Mouse (Mus musculus) forebrain, embryonic 11.5 days (tissue): ENCODE measurements at regions not wholly inside any gene's neighbourhood (a gene's known extent, or its start where the extent isn't known, plus 50 kb on each side); places are given as distances from the start of the nearest gene placed in this dataset.
A peak's percentile ranks its signal among the peaks of the same experiment; 100 is the strongest.

ENCODE experiments used
- ATAC-seq: fragments of 200-750 bp; cut with Nextera tagmentation; replicated peaks from 2 replicates; pipeline ENCODE4 v1.8.0; 2017; ENCODE audit warnings: moderate TSS enrichment; ENCODE audit not compliant: low FRiP score
- DNase-seq: peaks from one replicate; pipeline ENCODE4 v3.0.0-alpha.2; 2017; ENCODE audit warnings: low spot score
- H3K27ac ChIP-seq: fragments of 300-500 bp; sonication (generic); 2 replicates; pipeline ENCODE4 v1.5.1; 2014; ENCODE audit warnings: low read depth, low read length
- H3K27me3 ChIP-seq: fragments of 300-500 bp; sonication (generic); 2 replicates; pipeline ENCODE4 v1.6.1; 2014; ENCODE audit warnings: mild to moderate bottlenecking, low read length, mixed read lengths; ENCODE audit not compliant: control insufficient read depth, insufficient read depth
- H3K36me3 ChIP-seq: fragments of 300-500 bp; sonication (generic); 2 replicates; pipeline ENCODE4 v1.6.1; 2014; ENCODE audit warnings: mild to moderate bottlenecking, low read length, moderate library complexity, mixed read lengths; ENCODE audit not compliant: control insufficient read depth, insufficient read depth
- H3K4me1 ChIP-seq: fragments of 300-500 bp; sonication (generic); replicated peaks from 2 replicates; pipeline ENCODE4 v1.6.1; 2014; ENCODE audit warnings: low read length, mixed read lengths; ENCODE audit not compliant: control insufficient read depth, insufficient read depth
- H3K4me2 ChIP-seq: fragments of 300-500 bp; sonication (generic); 2 replicates; pipeline ENCODE4 v1.6.1; 2014; ENCODE audit warnings: low read depth, mild to moderate bottlenecking, low read length, moderate library complexity, mixed read lengths; ENCODE audit not compliant: severe bottlenecking
- H3K4me3 ChIP-seq: fragments of 300-500 bp; sonication (generic); 2 replicates; pipeline ENCODE4 v1.5.1; 2014; ENCODE audit warnings: low read depth, low read length
- H3K9ac ChIP-seq: fragments of 300-500 bp; sonication (generic); 2 replicates; pipeline ENCODE4 v1.6.1; 2014; ENCODE audit warnings: low read length
- H3K9me3 ChIP-seq: fragments of 300-500 bp; sonication (generic); 2 replicates; pipeline ENCODE4 v1.6.1; 2016; ENCODE audit warnings: low read length, mixed read lengths; ENCODE audit not compliant: control insufficient read depth
- WGBS: fragments of 180-500 bp; shearing (Covaris S2); extraction: QIAGEN DNeasy Blood & Tissue Kit; methylation state at CpG from one replicate; pipeline ENCODE4 v1.1.7; 2014; 5-methylcytosine and 5-hydroxymethylcytosine counted together

GRCm38 (mm10) chr13:107600331-107601131, 443.7 kb upstream of the Smim15 start:
- Histone ChIP-seq H3K9ac (no peak overlapping the region), H3K9me3 (no peaks in the 10 kb centered on the region), H3K27me3 (no peaks in the 10 kb centered on the region), H3K4me3 (no peak overlapping the region), H3K4me2 (peak overlapping the region; percentile 24; the same call in 1 of the 2 replicates), H3K4me1 (peaks cover 4% of the 10 kb centered on the region; the same call in 1 of the 2 replicates), H3K36me3 (no peaks in the 10 kb centered on the region), H3K27ac (no peak overlapping the region)
- ATAC-seq (peak; percentile 73), DNase-seq (no peak)
- WGBS, result 30% methylated on average over 18 of the region's 22 CpGs

GRCm38 (mm10) chr13:107599094-107599644, 445.1 kb upstream of the Smim15 start:
- Histone ChIP-seq H3K27ac (no peak overlapping the region), H3K9ac (no peak overlapping the region), H3K36me3 (no peaks in the 10 kb centered on the region), H3K4me2 (no peak overlapping the region), H3K27me3 (no peaks in the 10 kb centered on the region), H3K4me3 (no peak overlapping the region), H3K9me3 (no peaks in the 10 kb centered on the region), H3K4me1 (peaks cover 4% of the 10 kb centered on the region; the same call in 1 of the 2 replicates)
- 57% methylated on average over 4 of the region's 4 CpGs for WGBS
- no peak for ATAC-seq
- DNase-seq, result no peak

GRCm38 (mm10) chr13:107598391-107598790, 445.9 kb upstream of the Smim15 start:
- H3K9ac ChIP-seq, result no peak overlapping the region
- no peak overlapping the region for H3K27ac ChIP-seq
- ATAC-seq, result no peak
- no peaks in the 10 kb centered on the region for H3K9me3 ChIP-seq
- H3K4me3 ChIP-seq, result no peak overlapping the region
- no peaks in the 10 kb centered on the region for H3K27me3 ChIP-seq
- H3K4me1 ChIP-seq, result peaks cover 4% of the 10 kb centered on the region; the same call in 1 of the 2 replicates
- H3K4me2 ChIP-seq, result no peak overlapping the region
- no peak for DNase-seq
- H3K36me3 ChIP-seq, result no peaks in the 10 kb centered on the region
- WGBS, result 9% methylated on average over 1 of the region's 1 CpGs

GRCm38 (mm10) chr13:107597217-107597616, 447.0 kb upstream of the Smim15 start:
- Histone ChIP-seq H3K4me3 (no peak overlapping the region), H3K4me1 (peaks cover 4% of the 10 kb centered on the region; the same call in 1 of the 2 replicates), H3K9me3 (no peaks in the 10 kb centered on the region), H3K9ac (no peak overlapping the region), H3K4me2 (no peak overlapping the region), H3K36me3 (no peaks in the 10 kb centered on the region), H3K27ac (no peak overlapping the region), H3K27me3 (no peaks in the 10 kb centered on the region)
- no peak for ATAC-seq
- DNase-seq, result no peak
- 82% methylated on average over 2 of the region's 2 CpGs for WGBS

- Histone ChIP-seq H3K4me3 (no peak overlapping the region), H3K27ac (no peak overlapping the region), H3K4me2 (no peak overlapping the region), H3K9ac (no peak overlapping the region), H3K27me3 (no peaks in the 10 kb centered on the region), H3K4me1 (peaks cover 4% of the 10 kb centered on the region; the same call in 1 of the 2 replicates), H3K36me3 (no peaks in the 10 kb centered on the region), H3K9me3 (no peaks in the 10 kb centered on the region)
- 80% methylated on average over 2 of the region's 2 CpGs for WGBS
- ATAC-seq (no peak), DNase-seq (no peak)
Observed at GRCm38 (mm10) chr13:107596183-107596582, 448.1 kb upstream of the Smim15 start.

- no peak overlapping the region for H3K4me2 ChIP-seq
- H3K9ac ChIP-seq, result no peak overlapping the region
- ATAC-seq, result peak; percentile 63
- peaks cover 2% of the 10 kb centered on the region; the same call in 1 of the 2 replicates for H3K4me1 ChIP-seq
- no peaks in the 10 kb centered on the region for H3K27me3 ChIP-seq
- H3K9me3 ChIP-seq, result no peaks in the 10 kb centered on the region
- DNase-seq, result no peak
- 47% methylated on average over 9 of the region's 9 CpGs for WGBS
- no peaks in the 10 kb centered on the region for H3K36me3 ChIP-seq
- no peak overlapping the region for H3K27ac ChIP-seq
- no peak overlapping the region for H3K4me3 ChIP-seq
Observed at GRCm38 (mm10) chr13:107588399-107589002, 455.7 kb upstream of the Smim15 start.

GRCm38 (mm10) chr13:107587678-107588077, 456.6 kb upstream of the Smim15 start:
- no peaks in the 10 kb centered on the region for H3K36me3 ChIP-seq
- peaks cover 2% of the 10 kb centered on the region; the same call in 1 of the 2 replicates for H3K4me1 ChIP-seq
- H3K27me3 ChIP-seq, result no peaks in the 10 kb centered on the region
- no peak overlapping the region for H3K9ac ChIP-seq
- 72% methylated on average over 8 of the region's 8 CpGs for WGBS
- no peak overlapping the region for H3K27ac ChIP-seq
- H3K4me2 ChIP-seq, result no peak overlapping the region
- DNase-seq, result no peak
- ATAC-seq, result 0 out of 2 replicates have a peak, but pooled peaks have one; percentile 42
- no peak overlapping the region for H3K4me3 ChIP-seq
- no peaks in the 10 kb centered on the region for H3K9me3 ChIP-seq

GRCm38 (mm10) chr13:107585936-107586335, 458.3 kb upstream of the Smim15 start:
- no peak overlapping the region for H3K4me2 ChIP-seq
- no peak for ATAC-seq
- no peak overlapping the region for H3K27ac ChIP-seq
- H3K4me3 ChIP-seq, result no peak overlapping the region
- WGBS, result 83% methylated on average over 9 of the region's 9 CpGs
- H3K4me1 ChIP-seq, result peaks cover 2% of the 10 kb centered on the region; the same call in 1 of the 2 replicates
- H3K9me3 ChIP-seq, result no peaks in the 10 kb centered on the region
- DNase-seq, result no peak
- no peaks in the 10 kb centered on the region for H3K36me3 ChIP-seq
- no peaks in the 10 kb centered on the region for H3K27me3 ChIP-seq
- no peak overlapping the region for H3K9ac ChIP-seq
